Mouse (Mus musculus) CH12.LX (cell line): Measurements from ENCODE around the gene Aebp1. TPM values are rescaled to one million over a fixed set of nuclear protein-coding genes. Genes with fewer than 3 reads are reported as not detected.

Source experiments
- DNase-seq: peaks from one replicate; pipeline ENCODE4 v3.0.0-alpha.2; 2013; ENCODE audit errors: extremely low read depth
- H3K27ac ChIP-seq: 2 replicates; pipeline ENCODE4 v1.5.1; 2012; ENCODE audit warnings: low read depth, mild to moderate bottlenecking, control low read depth, moderate library complexity; ENCODE audit not compliant: insufficient read depth
- H3K27me3 ChIP-seq: replicated peaks from 2 replicates; pipeline ENCODE3; 2012; ENCODE audit warnings: inconsistent platforms
- H3K36me3 ChIP-seq, 2 experiments: replicated peaks in 1 of 2; 2 replicates each; pipeline versions ENCODE3 to v1.6.1; 2012; ENCODE audit warnings: inconsistent platforms in 1 of 2, low read length in 1 of 2, mild to moderate bottlenecking in 1 of 2, mixed read lengths in 1 of 2, moderate library complexity in 1 of 2; ENCODE audit not compliant: control insufficient read depth in 1 of 2, insufficient read depth in 1 of 2
- H3K4me1 ChIP-seq, 2 experiments: 2 replicates each; pipeline ENCODE4 v1.6.1; 2012; ENCODE audit warnings: inconsistent platforms in 1 of 2, moderate library complexity in 1 of 2; ENCODE audit not compliant: insufficient read depth in 2 of 2, control insufficient read depth in 1 of 2
- H3K4me2 ChIP-seq: 2 replicates; pipeline ENCODE4 v1.6.1; 2012; ENCODE audit warnings: low read depth, mild to moderate bottlenecking, control low read depth; ENCODE audit not compliant: poor library complexity, insufficient read depth, severe bottlenecking
- H3K4me3 ChIP-seq, 3 experiments: fragments of 150-350 bp in 1 of 3; sonication (generic) in 1 of 3; replicated peaks in 1 of 3; 2 replicates each; pipeline versions ENCODE3 to v1.5.1; 2011 to 2012; ENCODE audit warnings: low read depth in 2 of 3, low read length in 2 of 3, mild to moderate bottlenecking in 2 of 3, moderate library complexity in 2 of 3, control low read depth in 1 of 3, improper control_type of control experiment in 1 of 3, inconsistent platforms in 1 of 3, mixed read lengths in 1 of 3; ENCODE audit not compliant: poor library complexity in 1 of 3
- H3K79me2 ChIP-seq: replicated peaks from 2 replicates; pipeline ENCODE4 v1.6.1; 2012; ENCODE audit warnings: mild to moderate bottlenecking, moderate library complexity; ENCODE audit not compliant: control insufficient read depth, poor library complexity, insufficient read depth, severe bottlenecking; ENCODE audit errors: extremely low read depth
- H3K9ac ChIP-seq: 2 replicates; pipeline ENCODE4 v1.6.1; 2012; ENCODE audit warnings: low read depth, mild to moderate bottlenecking, control low read depth, moderate library complexity; ENCODE audit not compliant: insufficient read depth
- H3K9me3 ChIP-seq: replicated peaks from 2 replicates; pipeline ENCODE3; 2012; ENCODE audit warnings: low read length, inconsistent platforms, mixed read lengths
- CTCF ChIP-seq, 2 experiments: IDR thresholded peaks in 1 of 2; conservative IDR thresholded peaks in 1 of 2; 2 replicates each; pipeline ENCODE4 v1.5.1; 2011 to 2012; ENCODE audit warnings: low read depth in 2 of 2, low read length in 2 of 2, improper control_type of control experiment in 1 of 2, inconsistent platforms in 1 of 2, mild to moderate bottlenecking in 1 of 2, moderate library complexity in 1 of 2
- EP300 ChIP-seq: IDR thresholded peaks from 2 replicates; pipeline ENCODE4 v1.6.1; 2011; ENCODE audit warnings: low read length, improper control_type of control experiment
- ETS1 ChIP-seq: conservative IDR thresholded peaks from 2 replicates; pipeline ENCODE4 v1.6.1; 2012; ENCODE audit warnings: low read depth, mild to moderate bottlenecking, inconsistent platforms, low read length, improper control_type of control experiment, moderate library complexity
- MAX ChIP-seq: IDR thresholded peaks from 2 replicates; pipeline ENCODE4 v1.6.1; 2011; ENCODE audit warnings: low read length, improper control_type of control experiment
- MEF2A ChIP-seq: IDR thresholded peaks from 2 replicates; pipeline ENCODE4 v1.6.1; 2014; ENCODE audit warnings: low read depth, mild to moderate bottlenecking, inconsistent platforms, low read length, improper control_type of control experiment, borderline replicate concordance
- RCOR1 ChIP-seq: conservative IDR thresholded peaks from 2 replicates; pipeline ENCODE4 v1.6.1; 2012; ENCODE audit warnings: low read depth, mild to moderate bottlenecking, inconsistent platforms, low read length, improper control_type of control experiment
- SMC3 ChIP-seq: IDR thresholded peaks from 2 replicates; pipeline ENCODE4 v1.6.1; 2011; ENCODE audit warnings: low read depth, low read length, improper control_type of control experiment
- dilution Hi-C: fragments of 300-500 bp; cut with MboI; formaldehyde crosslinking; loops from 2 replicates; pipeline ENCODE4 v1.14.3; 2020; ENCODE audit warnings: low sequenced_read_pairs; ENCODE audit not compliant: extremely low pct_unique_long_range_greater_than_20kb, extremely low pct_ligation_motif_present
- in situ Hi-C: fragments of 300-500 bp; cut with MboI; formaldehyde crosslinking; loops from 3 replicates; pipeline ENCODE4 v1.14.3; 2019; ENCODE audit warnings: low sequenced_read_pairs, low pct_ligation_motif_present, low pct_unique_long_range_greater_than_20kb, mixed read lengths
- polyA plus RNA-seq: library from polyadenylated mRNA; unstranded; fragments of >175 nt; gene quantifications from 2 replicates; pipeline ENCODE4 v1.2.1, GENCODE M21; 2012; ENCODE audit warnings: low read depth; ENCODE audit not compliant: insufficient read length
- total RNA-seq, 2 experiments: library from RNA; depleted of rRNA; stranded (reverse); fragments of 300-350 nt in 1 of 2; fragments of >200 nt in 1 of 2; gene quantifications; 2 replicates each; pipeline ENCODE4 v1.2.3; 2012 to 2014

The Aebp1 gene
- total and polyA plus RNA-seq, 3 experiments = 0.34 to 1.4 TPM; not detected in 1

GRCm38 (mm10) chr11:5825432-5825831 is 36.3 kb upstream of the Aebp1 start:
- H3K79me2 ChIP-seq = no peaks in the 10 kb centered on the region
- in situ Hi-C loops = no loop called here
- H3K9ac ChIP-seq = no peak overlapping the region
- no peak for TF ChIP-seq RCOR1
- TF ChIP-seq, all 38 proteins: peak for 0
- no peaks in the 10 kb centered on the region for H3K9me3 ChIP-seq
- H3K27me3 ChIP-seq = no peaks in the 10 kb centered on the region
- H3K4me2 ChIP-seq = no peak overlapping the region
- no peak for DNase-seq
- dilution Hi-C loops = no loop called here
- peaks cover 23 to 26% of the 10 kb centered on the region in 2 experiments for H3K36me3 ChIP-seq
- H3K4me1 ChIP-seq = peaks cover 0 to 8% of the 10 kb centered on the region in 2 experiments; a peak in 1 of 4 replicates
- H3K4me3 ChIP-seq = no peak overlapping the region
- no peak overlapping the region for H3K27ac ChIP-seq

GRCm38 (mm10) chr11:5827931-5828330 is 33.8 kb upstream of the Aebp1 start:
- peaks cover 44 to 47% of the 10 kb centered on the region in 2 experiments for H3K36me3 ChIP-seq
- H3K9ac ChIP-seq = no peak overlapping the region
- no peak overlapping the region for H3K4me3 ChIP-seq
- H3K27ac ChIP-seq = no peak overlapping the region
- no peak for TF ChIP-seq ETS1
- no peak for TF ChIP-seq MEF2A
- dilution Hi-C loops (no loop called here), in situ Hi-C loops (no loop called here)
- no peak overlapping the region for H3K4me2 ChIP-seq
- H3K79me2 ChIP-seq = no peaks in the 10 kb centered on the region
- no peaks in the 10 kb centered on the region for H3K27me3 ChIP-seq
- H3K9me3 ChIP-seq = no peaks in the 10 kb centered on the region
- peaks cover 0 to 14% of the 10 kb centered on the region in 2 experiments; a peak in 1 of 4 replicates for H3K4me1 ChIP-seq
- DNase-seq = no peak

- in situ Hi-C loops (no loop called here), dilution Hi-C loops (no loop called here)
- Histone ChIP-seq H3K9ac (no peak overlapping the region), H3K79me2 (no peaks in the 10 kb centered on the region), H3K4me1 (peaks cover 0 to 14% of the 10 kb centered on the region in 2 experiments; a peak in 1 of 4 replicates), H3K4me2 (no peak overlapping the region), H3K9me3 (no peaks in the 10 kb centered on the region), H3K36me3 (peaks cover 47 to 50% of the 10 kb centered on the region in 2 experiments), H3K4me3 (no peak overlapping the region), H3K27me3 (no peaks in the 10 kb centered on the region), H3K27ac (no peak overlapping the region)
- TF ChIP-seq SMC3 (peak; percentile 10; the same call in 1 of the 2 replicates), CTCF (conservative IDR thresholded peaks at IDR 0.05 in 1 of 2, IDR thresholded peaks at IDR 0.05 in 1 of 2; ENCODE audit: low read depth in 2 of 2, low read length in 2 of 2) (peak in 1 of 2 experiments; percentile 8; a peak in 1 of 4 replicates), EP300 (no peak), MAX (no peak)
- no peak for DNase-seq
Measured at GRCm38 (mm10) chr11:5828509-5829191, 33.1 kb upstream of the Aebp1 start.
